Mouse (Mus musculus) kidney, embryonic 16.5 days (tissue): ENCODE measurements around the gene Spata25. TPM values are rescaled to one million over a fixed set of nuclear protein-coding genes. Genes with fewer than 3 reads are reported as not detected.
"Not testable (repeated sequence)": the region's sequence is repeated elsewhere in the genome, so short reads cannot be mapped to it uniquely, and the experiment has no call there.

Experiments used
- ATAC-seq: fragments of 200-750 bp; cut with Nextera tagmentation; 2 replicates; pipeline ENCODE4 v1.8.0; 2017; ENCODE audit warnings: moderate TSS enrichment; ENCODE audit not compliant: low FRiP score, low TSS enrichment
- H3K27ac ChIP-seq: fragments of 300-500 bp; sonication (generic); 2 replicates; pipeline ENCODE4 v1.5.1; 2014; ENCODE audit warnings: low read length
- H3K27me3 ChIP-seq: fragments of 300-500 bp; sonication (generic); 2 replicates; pipeline ENCODE4 v1.6.1; 2014; ENCODE audit warnings: low read length, control low read depth, mixed read lengths; ENCODE audit not compliant: insufficient read depth
- H3K36me3 ChIP-seq: fragments of 300-500 bp; sonication (generic); 2 replicates; pipeline ENCODE4 v1.6.1; 2014; ENCODE audit warnings: low read length, control low read depth, mixed read lengths; ENCODE audit not compliant: insufficient read depth
- H3K4me1 ChIP-seq: fragments of 300-500 bp; sonication (generic); 2 replicates; pipeline ENCODE4 v1.6.1; 2014; ENCODE audit warnings: low read length, control low read depth, mixed read lengths; ENCODE audit not compliant: insufficient read depth
- H3K4me2 ChIP-seq: fragments of 300-500 bp; sonication (generic); replicated peaks from 2 replicates; pipeline ENCODE4 v1.6.1; 2014; ENCODE audit warnings: low read depth, low read length
- H3K4me3 ChIP-seq: fragments of 300-500 bp; sonication (generic); 2 replicates; pipeline ENCODE4 v1.5.1; 2014; ENCODE audit warnings: mild to moderate bottlenecking, low read length
- H3K9ac ChIP-seq: fragments of 300-500 bp; sonication (generic); replicated peaks from 2 replicates; pipeline ENCODE4 v1.6.1; 2014; ENCODE audit warnings: low read length
- H3K9me3 ChIP-seq: fragments of 300-500 bp; sonication (generic); 2 replicates; pipeline ENCODE4 v1.6.1; 2016; ENCODE audit warnings: low read length, control low read depth
- WGBS: fragments of 180-500 bp; shearing (Covaris S2); extraction: QIAGEN DNeasy Blood & Tissue Kit; methylation state at CpG from one replicate; pipeline ENCODE4 v1.1.7; 2014; 5-methylcytosine and 5-hydroxymethylcytosine counted together
- polyA plus RNA-seq: library from polyadenylated mRNA; unstranded; fragments of >200 nt; fragmentation: Nextera tagmentation; extraction: Ambion mirVana; gene quantifications from 2 replicates; pipeline ENCODE4 v1.2.1, GENCODE M21; 2015

Spata25 gene
- polyA plus RNA-seq, 1 experiment from 2014 or later = not detected

GRCm38 (mm10) chr2:164798554-164798953 is 29.8 kb downstream of the Spata25 start:
- not testable (repeated sequence) for H3K4me3 ChIP-seq, ATAC-seq, H3K9me3 ChIP-seq, H3K4me2 ChIP-seq, H3K27ac ChIP-seq, H3K9ac ChIP-seq, H3K4me1 ChIP-seq, H3K27me3 ChIP-seq
- H3K36me3 ChIP-seq = peaks cover 46% of the 10 kb centered on the region
- 79% methylated on average over 6 of the region's 6 CpGs for WGBS

GRCm38 (mm10) chr2:164795868-164796267 is 32.5 kb downstream of the Spata25 start:
- ATAC-seq = no peak
- H3K9ac ChIP-seq = no peak overlapping the region
- H3K36me3 ChIP-seq = peaks cover 61% of the 10 kb centered on the region
- H3K9me3 ChIP-seq = no peaks in the 10 kb centered on the region
- 82% methylated on average over 4 of the region's 4 CpGs for WGBS
- H3K4me3 ChIP-seq = no peak overlapping the region
- H3K27ac ChIP-seq = no peak overlapping the region
- no peaks in the 10 kb centered on the region for H3K4me1 ChIP-seq
- H3K4me2 ChIP-seq = no peak overlapping the region
- no peaks in the 10 kb centered on the region for H3K27me3 ChIP-seq

DNA sequence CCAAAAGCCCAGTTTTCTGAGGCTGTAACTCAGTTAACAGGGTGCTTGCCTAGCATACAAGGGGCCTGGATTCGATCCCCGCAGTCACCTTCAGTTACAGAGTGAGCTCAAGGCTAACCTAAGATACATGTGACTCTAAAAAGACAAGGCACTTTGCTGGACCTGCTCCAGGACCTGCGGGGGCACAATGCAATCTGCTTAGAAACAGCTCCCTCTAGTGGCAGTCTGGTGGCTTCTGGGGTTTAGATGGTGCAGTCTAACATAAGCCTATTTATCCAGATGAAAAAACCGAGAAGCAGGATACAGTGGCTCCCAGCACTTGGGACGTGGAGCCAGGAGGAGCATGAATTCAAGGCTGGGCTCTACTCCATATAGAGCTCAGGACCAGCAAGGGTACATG is 34.0 kb downstream of the Spata25 start:
- Histone ChIP-seq H3K27ac (no peak overlapping the region), H3K27me3 (no peaks in the 10 kb centered on the region), H3K36me3 (peaks cover 54% of the 10 kb centered on the region), H3K9ac (no peak overlapping the region), H3K9me3 (no peaks in the 10 kb centered on the region), H3K4me3 (no peak overlapping the region), H3K4me1 (no peaks in the 10 kb centered on the region), H3K4me2 (no peak overlapping the region)
- WGBS = 33% methylated on average over 5 of the region's 5 CpGs
- ATAC-seq = peak; percentile 50

DNA sequence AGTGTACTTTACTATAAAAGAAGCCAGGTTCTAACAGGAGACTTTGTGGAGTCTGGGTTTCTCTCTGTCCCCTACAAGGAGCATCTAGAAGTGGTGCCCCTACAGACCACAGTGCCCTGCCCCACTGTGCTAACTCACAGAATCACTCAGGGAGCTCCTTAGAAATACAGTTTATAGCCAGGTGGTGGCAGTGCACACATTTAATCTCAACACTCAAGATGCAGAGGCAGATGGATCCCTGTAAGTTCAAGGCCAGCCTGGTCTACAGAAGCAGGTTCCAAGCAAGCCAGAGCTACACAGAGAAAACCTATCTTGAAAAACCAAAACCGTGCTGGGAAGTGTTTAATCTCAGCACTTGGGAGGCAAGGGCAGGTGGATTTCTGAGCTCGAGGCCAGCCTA is 34.6 kb downstream of the Spata25 start:
- H3K4me2 ChIP-seq = no peak overlapping the region
- H3K27ac ChIP-seq = no peak overlapping the region
- no peak overlapping the region for H3K9ac ChIP-seq
- H3K4me3 ChIP-seq = no peak overlapping the region
- no peak for ATAC-seq
- WGBS = 94% methylated on average over 2 of the region's 2 CpGs
- no peaks in the 10 kb centered on the region for H3K4me1 ChIP-seq
- H3K9me3 ChIP-seq = no peaks in the 10 kb centered on the region
- H3K27me3 ChIP-seq = no peaks in the 10 kb centered on the region
- H3K36me3 ChIP-seq = peaks cover 52% of the 10 kb centered on the region

DNA sequence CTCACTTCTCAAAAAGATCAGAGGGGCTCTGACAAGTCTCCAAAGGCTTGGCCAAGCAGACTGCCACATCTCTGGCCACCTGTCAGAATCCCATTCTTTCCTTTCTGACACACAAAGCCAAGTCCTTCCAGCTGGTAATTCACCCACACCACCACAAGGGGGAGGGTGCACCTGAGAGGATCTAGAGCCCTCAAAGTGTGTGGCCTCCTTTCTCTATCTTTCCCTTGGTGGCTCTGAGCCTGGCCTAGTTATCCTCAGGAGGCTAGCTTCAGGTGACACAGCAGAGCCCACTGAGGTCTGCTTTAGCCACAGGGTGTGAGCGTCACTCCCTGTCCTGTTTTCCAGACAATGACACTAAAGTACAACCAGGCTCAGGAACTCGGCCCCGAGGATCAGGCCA is 35.1 kb downstream of the Spata25 start:
- H3K4me1 ChIP-seq = no peaks in the 10 kb centered on the region
- WGBS = 86% methylated on average over 3 of the region's 3 CpGs

DNA sequence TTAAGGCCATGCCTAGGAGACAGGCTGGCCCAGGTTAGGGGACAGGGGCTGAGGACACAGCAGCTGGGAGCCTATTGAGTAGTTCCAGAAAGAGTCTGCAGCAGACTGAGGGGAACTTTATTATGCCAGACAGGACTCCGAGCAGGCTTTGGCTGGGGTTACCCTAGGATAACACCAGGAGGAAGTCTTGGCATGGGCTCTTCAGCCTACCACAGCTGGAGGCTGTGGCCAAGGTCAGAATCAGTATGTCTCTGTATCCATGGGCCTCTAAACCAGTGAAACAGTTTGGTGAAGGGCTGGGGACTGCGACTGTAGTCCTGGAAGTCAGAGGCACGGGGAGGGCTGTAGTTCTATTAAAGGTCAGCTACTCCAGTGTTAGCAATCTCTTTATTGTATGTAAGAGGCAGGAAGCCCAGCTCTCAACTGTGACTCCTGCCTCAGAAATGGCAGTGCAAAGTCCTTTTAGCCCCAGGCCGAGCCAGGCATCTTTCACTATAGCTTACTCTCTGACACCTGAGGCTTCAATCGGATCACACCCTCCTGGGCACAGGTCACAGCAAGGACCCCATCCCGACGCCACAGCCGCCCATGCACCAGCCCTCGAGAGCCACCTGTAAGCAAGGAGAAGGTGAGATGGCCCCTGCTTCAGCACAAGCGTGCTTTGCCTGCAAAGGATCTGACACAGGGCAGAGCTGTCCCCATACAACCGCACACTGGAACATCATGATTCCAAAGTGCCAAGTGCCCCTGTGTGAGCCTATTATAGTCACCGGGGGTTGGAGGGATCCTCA is 35.7 kb downstream of the Spata25 start:
- WGBS = 89% methylated on average over 12 of the region's 12 CpGs
- H3K4me3 ChIP-seq = no peak overlapping the region

More for the DNA sequence above, 35.1 kb downstream of the Spata25 start:
- Histone ChIP-seq H3K4me3 (no peak overlapping the region), H3K9ac (no peak overlapping the region), H3K27ac (no peak overlapping the region), H3K9me3 (no peaks in the 10 kb centered on the region), H3K4me2 (no peak overlapping the region), H3K27me3 (no peaks in the 10 kb centered on the region), H3K36me3 (peaks cover 48% of the 10 kb centered on the region)
- peak; percentile 52; the same call in 1 of the 2 replicates for ATAC-seq

DNA sequence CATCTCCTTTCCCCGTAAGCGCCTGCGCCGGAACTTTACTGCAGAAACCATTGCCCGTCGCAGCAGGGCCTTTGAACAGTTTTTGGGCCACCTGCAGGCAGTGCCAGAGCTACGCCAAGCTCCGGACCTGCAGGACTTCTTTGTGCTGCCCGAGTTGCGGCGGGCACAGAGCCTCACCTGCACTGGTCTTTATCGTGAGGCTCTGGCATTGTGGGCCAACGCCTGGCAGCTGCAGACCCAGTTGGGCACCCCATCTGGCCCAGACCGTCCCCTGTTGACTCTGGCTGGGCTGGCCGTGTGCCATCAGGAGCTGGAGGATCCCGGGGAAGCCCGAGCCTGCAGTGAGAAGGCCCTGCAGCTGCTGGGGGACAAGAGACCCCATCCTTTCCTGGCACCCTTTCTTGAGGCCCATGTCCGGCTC is 36.5 kb downstream of the Spata25 start:
- Histone ChIP-seq H3K9me3 (no peaks in the 10 kb centered on the region), H3K4me3 (no peak overlapping the region), H3K27ac (no peak overlapping the region), H3K4me2 (no peak overlapping the region), H3K27me3 (no peaks in the 10 kb centered on the region), H3K9ac (no peak overlapping the region), H3K4me1 (peaks cover 10% of the 10 kb centered on the region), H3K36me3 (peaks cover 38% of the 10 kb centered on the region)
- WGBS = 90% methylated on average over 18 of the region's 18 CpGs
- ATAC-seq = no peak

More for the DNA sequence above, 35.7 kb downstream of the Spata25 start:
- ATAC-seq = no peak
- Histone ChIP-seq H3K9me3 (no peaks in the 10 kb centered on the region), H3K27me3 (no peaks in the 10 kb centered on the region), H3K27ac (no peak overlapping the region), H3K4me2 (no peak overlapping the region), H3K4me1 (peaks cover 3% of the 10 kb centered on the region), H3K36me3 (peaks cover 43% of the 10 kb centered on the region), H3K9ac (no peak overlapping the region)

GRCm38 (mm10) chr2:164790451-164790850 is 37.9 kb downstream of the Spata25 start:
- no peak overlapping the region for H3K9ac ChIP-seq
- 79% methylated on average over 4 of the region's 4 CpGs for WGBS
- no peak for ATAC-seq
- peaks cover 15% of the 10 kb centered on the region for H3K4me1 ChIP-seq
- H3K27me3 ChIP-seq = no peaks in the 10 kb centered on the region
- H3K36me3 ChIP-seq = peaks cover 36% of the 10 kb centered on the region
- H3K27ac ChIP-seq = no peak overlapping the region
- no peak overlapping the region for H3K4me2 ChIP-seq
- H3K4me3 ChIP-seq = no peak overlapping the region
- no peaks in the 10 kb centered on the region for H3K9me3 ChIP-seq

DNA sequence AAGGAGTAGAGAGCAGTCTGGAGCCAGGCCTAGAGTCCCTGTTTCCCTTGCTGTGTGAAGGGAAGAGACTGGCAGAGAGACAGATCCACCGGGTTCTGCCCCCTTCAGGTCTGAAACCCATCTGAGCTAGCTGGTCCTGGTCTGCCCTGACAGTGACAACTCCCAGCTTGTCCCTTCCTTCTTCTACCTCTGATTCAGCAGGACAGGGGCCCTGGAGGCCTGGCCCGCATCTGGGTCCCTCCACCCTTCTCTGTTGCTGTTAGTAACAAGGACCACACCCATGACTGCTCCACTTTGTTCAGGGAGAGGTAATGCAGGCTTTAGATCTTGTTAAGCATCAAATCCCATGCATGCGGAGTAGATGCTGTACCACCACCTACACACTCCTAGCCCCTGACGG is 39.9 kb downstream of the Spata25 start:
- Histone ChIP-seq H3K4me3 (no peak overlapping the region), H3K4me2 (no peak overlapping the region), H3K27ac (no peak overlapping the region), H3K9ac (no peak overlapping the region), H3K4me1 (peaks cover 25% of the 10 kb centered on the region), H3K9me3 (no peaks in the 10 kb centered on the region), H3K36me3 (peaks cover 25% of the 10 kb centered on the region), H3K27me3 (no peaks in the 10 kb centered on the region)
- ATAC-seq = no peak
- 55% methylated on average over 4 of the region's 4 CpGs for WGBS

DNA sequence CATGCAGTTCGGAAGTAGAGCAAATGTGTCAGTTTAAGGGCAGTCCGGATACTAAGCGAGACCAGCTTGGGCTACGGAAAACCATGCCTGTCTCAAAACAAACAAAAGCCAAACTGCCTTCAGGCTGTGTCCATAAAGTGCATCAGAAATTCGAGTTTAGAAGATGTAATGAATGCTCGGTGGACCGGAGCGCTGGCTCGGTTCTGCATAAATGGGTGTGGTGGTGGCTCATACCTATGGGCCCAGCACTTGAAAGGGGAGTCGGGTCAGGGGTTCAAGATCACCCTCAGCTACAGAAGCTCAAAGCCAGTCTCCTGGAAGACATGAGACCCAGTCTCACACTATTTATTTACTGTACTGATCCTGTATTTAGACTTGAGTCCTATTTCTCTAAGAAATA is 40.6 kb downstream of the Spata25 start:
- ATAC-seq = no peak

More for the DNA sequence above, 40.6 kb downstream of the Spata25 start:
- Histone ChIP-seq H3K27ac (no peak overlapping the region), H3K4me3 (no peak overlapping the region), H3K36me3 (peaks cover 20% of the 10 kb centered on the region), H3K9me3 (no peaks in the 10 kb centered on the region), H3K4me2 (no peak overlapping the region), H3K27me3 (no peaks in the 10 kb centered on the region), H3K9ac (0 out of 2 replicates have a peak overlapping the region, but pooled peaks have one; percentile 6), H3K4me1 (peaks cover 25% of the 10 kb centered on the region)
- WGBS = 69% methylated on average over 10 of the region's 10 CpGs
